Comparison of ENCODE assay signal across 8 mouse cellular contexts in genomic region chr7:24207488-24208261, GRCm38 (mm10). TPM values are rescaled to one million over a fixed set of nuclear protein-coding genes. Genes with fewer than 3 reads are reported as not detected.
DNase-seq lines count a peak whose midpoint lies in the region; ATAC-seq and TF ChIP-seq lines count a peak whose summit lies in the region.

No protein-coding gene starts in this region.

- peaks cover 32% of the 10 kb centered on the region for H3K36me3 ChIP-seq in embryonic facial prominence, embryonic 13.5 days
- 0 out of 2 replicates have a peak, but pooled peaks cover 2% of the 10 kb centered on the region for H3K36me3 ChIP-seq in heart, adult 2 months (ENCODE audit: control insufficient read depth, insufficient read depth, low read length)
- no peaks in the 10 kb centered on the region; the same call in 1 of the 2 replicates for H3K36me3 ChIP-seq in kidney, adult 2 months (ENCODE audit: control insufficient read depth, insufficient read depth, low read length)
- H3K36me3 ChIP-seq in limb, embryonic 10.5 days: peaks cover 36% of the 10 kb centered on the region
- H3K36me3 ChIP-seq in midbrain, embryonic 11.5 days (ENCODE audit: control insufficient read depth, insufficient read depth, low read length): 0 out of 2 replicates have a peak, but pooled peaks cover 2% of the 10 kb centered on the region

- TF ChIP-seq EP300 in heart, adult 2 months (IDR thresholded peaks at IDR 0.05; ENCODE audit: insufficient read depth, low read depth, low read length): no peak

- peaks cover 8% of the 10 kb centered on the region for H3K4me1 ChIP-seq in embryonic facial prominence, embryonic 13.5 days
- H3K4me1 ChIP-seq in heart, adult 2 months (ENCODE audit: control insufficient read depth, insufficient read depth, low read length): peaks cover 2% of the 10 kb centered on the region
- no peaks in the 10 kb centered on the region for H3K4me1 ChIP-seq in kidney, adult 2 months (ENCODE audit: control insufficient read depth, insufficient read depth, low read length)
- H3K4me1 ChIP-seq in limb, embryonic 10.5 days: peaks cover 5% of the 10 kb centered on the region
- peaks cover 4% of the 10 kb centered on the region; the same call in 1 of the 2 replicates for H3K4me1 ChIP-seq in midbrain, embryonic 11.5 days (ENCODE audit: control insufficient read depth, insufficient read depth, low read length)

- WGBS in embryonic facial prominence, embryonic 13.5 days: 12% methylated on average over 24 of the region's 24 CpGs
- 8% methylated on average over 24 of the region's 24 CpGs for WGBS in heart, adult 2 months
- WGBS in kidney, adult 2 months: 12% methylated on average over 24 of the region's 24 CpGs
- 17% methylated on average over 24 of the region's 24 CpGs for WGBS in limb, embryonic 10.5 days
- 18% methylated on average over 24 of the region's 24 CpGs for WGBS in midbrain, embryonic 11.5 days

- peak overlapping the region; percentile 63 for H3K4me3 ChIP-seq in embryonic facial prominence, embryonic 13.5 days
- H3K4me3 ChIP-seq in heart, adult 2 months: peak overlapping the region; percentile 60
- H3K4me3 ChIP-seq in kidney, adult 2 months (ENCODE audit: insufficient read depth, low read depth, low read length): peak overlapping the region; percentile 82
- peak overlapping the region; percentile 72 for H3K4me3 ChIP-seq in limb, embryonic 10.5 days
- H3K4me3 ChIP-seq in midbrain, embryonic 11.5 days (ENCODE audit: low read depth, low read length): peak overlapping the region; percentile 45

- intact Hi-C loops in heart, adult 2 months (cut with DNase I): loop anchor here (2.0 to 5.0 kb wide), 6 partner anchors 47 to 127 kb away; partner anchors contain the start of genes Zfp108, Zfp112, Zfp180 and Zfp94

- peak overlapping the region; percentile 88 for H3K9ac ChIP-seq in embryonic facial prominence, embryonic 13.5 days
- peak overlapping the region; percentile 92 for H3K9ac ChIP-seq in heart, adult 2 months (ENCODE audit: low read depth, low read length)
- peak overlapping the region; percentile 83 for H3K9ac ChIP-seq in midbrain, embryonic 11.5 days (ENCODE audit: low read length)

- no peaks in the 10 kb centered on the region for H3K27me3 ChIP-seq in embryonic facial prominence, embryonic 13.5 days
- H3K27me3 ChIP-seq in heart, adult 2 months (ENCODE audit: control insufficient read depth, insufficient read depth, low read length): no peaks in the 10 kb centered on the region
- H3K27me3 ChIP-seq in kidney, adult 2 months (replicated peaks; ENCODE audit: control insufficient read depth, insufficient read depth, low read length): no peaks in the 10 kb centered on the region
- H3K27me3 ChIP-seq in limb, embryonic 10.5 days (ENCODE audit: low read depth, poor library complexity, severe bottlenecking): no peaks in the 10 kb centered on the region
- H3K27me3 ChIP-seq in midbrain, embryonic 11.5 days (ENCODE audit: control insufficient read depth, insufficient read depth, low read length): no peaks in the 10 kb centered on the region

- H3K9me3 ChIP-seq in embryonic facial prominence, embryonic 13.5 days: no peaks in the 10 kb centered on the region
- no peaks in the 10 kb centered on the region for H3K9me3 ChIP-seq in limb, embryonic 10.5 days (replicated peaks)
- H3K9me3 ChIP-seq in midbrain, embryonic 11.5 days (ENCODE audit: control insufficient read depth, low read length): no peaks in the 10 kb centered on the region

- ATAC-seq in embryonic facial prominence, embryonic 13.5 days (ENCODE audit: insufficient number of reproducible peaks, insufficient read depth, low FRiP score, low TSS enrichment, low read depth): peak; percentile 82; the same call in 1 of the 2 replicates
- peak; percentile 92 for ATAC-seq in midbrain, embryonic 11.5 days (ENCODE audit: low FRiP score)

- H3K4me2 ChIP-seq in embryonic facial prominence, embryonic 13.5 days: peak overlapping the region; percentile 73
- H3K4me2 ChIP-seq in midbrain, embryonic 11.5 days: peak overlapping the region; percentile 52

- DNase-seq in 3134 (ENCODE audit: extremely low read depth, insufficient read length, low spot score): peak; percentile 75
- peak; percentile 10 to 35 for DNase-seq in adrenal gland, postnatal 4 days (ENCODE audit: low spot score in 2 of 2)
- DNase-seq in heart, adult 2 months: peak; percentile 73 to 75
- DNase-seq in kidney, adult 2 months: peak; percentile 90
- peak; percentile 77 for DNase-seq in limb, embryonic 10.5 days (ENCODE audit: low spot score)
- peak; percentile 96 for DNase-seq in midbrain, embryonic 11.5 days (ENCODE audit: low spot score, missing footprints)
- DNase-seq in skeletal muscle tissue, adult 2 months (ENCODE audit: low read depth, low spot score): peak; percentile 66

- TF ChIP-seq POLR2A in heart, adult 2 months (IDR thresholded peaks at IDR 0.05; ENCODE audit: insufficient read depth, low read depth, low read length): peak; percentile 50
- no peak for TF ChIP-seq POLR2A in kidney, adult 2 months (IDR thresholded peaks at IDR 0.05; ENCODE audit: low read depth, low read length)

- no peaks in the 10 kb centered on the region for H3K79me2 ChIP-seq in heart, adult 2 months (replicated peaks; ENCODE audit: control insufficient read depth, insufficient read depth, low read length)

- no peak for TF ChIP-seq CTCF in heart, adult 2 months (IDR thresholded peaks at IDR 0.05)
- 0 out of 2 replicates have a peak, but pooled peaks have one; percentile 13 for TF ChIP-seq CTCF in kidney, adult 2 months (conservative IDR thresholded peaks at IDR 0.05; ENCODE audit: insufficient read depth, insufficient read length, low read depth, low read length)

- peak overlapping the region; percentile 81 for H3K27ac ChIP-seq in embryonic facial prominence, embryonic 13.5 days
- H3K27ac ChIP-seq in heart, adult 2 months: peak overlapping the region; percentile 3; the same call in 1 of the 2 replicates
- no peak overlapping the region for H3K27ac ChIP-seq in kidney, adult 2 months (ENCODE audit: insufficient read depth, low read depth, low read length)
- peak overlapping the region; percentile 93 for H3K27ac ChIP-seq in limb, embryonic 10.5 days
- H3K27ac ChIP-seq in midbrain, embryonic 11.5 days (ENCODE audit: low read depth, low read length): no peak overlapping the region

RNA-seq across cellular contexts. Expression of gene Zfp111, which starts 3.6 kb away (rescaled TPM):
- total RNA-seq in adrenal gland, postnatal 4 days (2021): 10 to 100 TPM; 14.2 to 15.7 TPM
- polyA plus RNA-seq in embryonic facial prominence, embryonic 13.5 days (2015; fragmentation: Nextera tagmentation; extraction: Ambion mirVana): 10.8 and 12.4 TPM in 2 replicates
- 1 to 10 TPM; 3.2 to 3.6 TPM for total RNA-seq in heart, adult 2 months (2021)
- polyA plus RNA-seq in heart, adult 2 months (2012; rRNA removed): 1.1 and 1.6 TPM in 2 replicates
- 2.2 and 2.5 TPM in 2 replicates for polyA plus RNA-seq in kidney, adult 2 months (2012; rRNA removed)
- polyA plus RNA-seq in limb, embryonic 10.5 days (2016; fragmentation: Nextera tagmentation; extraction: Ambion mirVana): 9.9 and 11.5 TPM in 2 replicates
- polyA plus RNA-seq in midbrain, embryonic 11.5 days (2014; fragmentation: Nextera tagmentation; extraction: Ambion mirVana): 10.5 and 11.3 TPM in 2 replicates

RNA-seq across cellular contexts. Expression of gene Zfp109, which starts 29.7 kb away (rescaled TPM):
- total RNA-seq in adrenal gland, postnatal 4 days (2021): 1 to 10 TPM; 3.9 to 4.1 TPM
- 6.1 and 6.4 TPM in 2 replicates for polyA plus RNA-seq in embryonic facial prominence, embryonic 13.5 days (2015; fragmentation: Nextera tagmentation; extraction: Ambion mirVana)
- 1 to 10 TPM; 1.8 to 2.1 TPM for total RNA-seq in heart, adult 2 months (2021)
- polyA plus RNA-seq in heart, adult 2 months (2012; rRNA removed): 0.80 and 1.5 TPM in 2 replicates
- polyA plus RNA-seq in kidney, adult 2 months (2012; rRNA removed): 1.9 and 2.3 TPM in 2 replicates
- 6.7 and 7.0 TPM in 2 replicates for polyA plus RNA-seq in limb, embryonic 10.5 days (2016; fragmentation: Nextera tagmentation; extraction: Ambion mirVana)
- 4.5 and 5.1 TPM in 2 replicates for polyA plus RNA-seq in midbrain, embryonic 11.5 days (2014; fragmentation: Nextera tagmentation; extraction: Ambion mirVana)

RNA-seq across cellular contexts. Expression of gene Zfp114, which starts 32.8 kb away (rescaled TPM):
- 1 to 10 TPM; 1.6 to 1.7 TPM for total RNA-seq in adrenal gland, postnatal 4 days (2021)
- polyA plus RNA-seq in embryonic facial prominence, embryonic 13.5 days (2015; fragmentation: Nextera tagmentation; extraction: Ambion mirVana): 7.2 and 9.4 TPM in 2 replicates
- total RNA-seq in heart, adult 2 months (2021): under 1 TPM; 0.16 TPM
- 0.06 and 0.10 TPM in 2 replicates for polyA plus RNA-seq in heart, adult 2 months (2012; rRNA removed)
- polyA plus RNA-seq in kidney, adult 2 months (2012; rRNA removed): 0.30 and 0.60 TPM in 2 replicates
- polyA plus RNA-seq in limb, embryonic 10.5 days (2016; fragmentation: Nextera tagmentation; extraction: Ambion mirVana): 5.0 and 5.6 TPM in 2 replicates
- polyA plus RNA-seq in midbrain, embryonic 11.5 days (2014; fragmentation: Nextera tagmentation; extraction: Ambion mirVana): 4.6 and 4.8 TPM in 2 replicates

RNA-seq across cellular contexts. Expression of gene Zfp108, which starts 46.9 kb away (rescaled TPM):
- 1 to 10 TPM; 3.9 to 4.2 TPM for total RNA-seq in adrenal gland, postnatal 4 days (2021)
- 5.3 and 6.5 TPM in 2 replicates for polyA plus RNA-seq in embryonic facial prominence, embryonic 13.5 days (2015; fragmentation: Nextera tagmentation; extraction: Ambion mirVana)
- total RNA-seq in heart, adult 2 months (2021): 1 to 10 TPM; 1.4 to 1.8 TPM
- 0.70 and 1.4 TPM in 2 replicates for polyA plus RNA-seq in heart, adult 2 months (2012; rRNA removed)
- polyA plus RNA-seq in kidney, adult 2 months (2012; rRNA removed): 1.2 and 1.3 TPM in 2 replicates
- 2.6 and 3.2 TPM in 2 replicates for polyA plus RNA-seq in limb, embryonic 10.5 days (2016; fragmentation: Nextera tagmentation; extraction: Ambion mirVana)
- polyA plus RNA-seq in midbrain, embryonic 11.5 days (2014; fragmentation: Nextera tagmentation; extraction: Ambion mirVana): 2.5 and 2.7 TPM in 2 replicates

Comparison
In these comparisons a context has a peak if more than half of its experiments do, and no peak if none do; other contexts are left out.
1. DNase-seq: peak in every context shown above with its lines; median percentile 96 in midbrain, embryonic 11.5 days; 90 in kidney, adult 2 months; 77 in limb, embryonic 10.5 days; 75 in 3134; 74 in heart, adult 2 months; 66 in skeletal muscle tissue, adult 2 months; 22 in adrenal gland, postnatal 4 days.
2. H3K27ac ChIP-seq: peak in embryonic facial prominence, embryonic 13.5 days (single experiment), heart, adult 2 months (single experiment) and limb, embryonic 10.5 days (single experiment); none in kidney, adult 2 months (single experiment) and midbrain, embryonic 11.5 days (single experiment).
3. Peak in every context shown above with its lines, with median percentiles within 50 percentile points of each other: H3K4me3 ChIP-seq and H3K9ac ChIP-seq.